Mouse (Mus musculus) liver, embryonic 14.5 days (tissue): ENCODE data around the gene A830031A19Rik. TPM values are rescaled to one million over a fixed set of nuclear protein-coding genes. Genes with fewer than 3 reads are reported as not detected.

Source experiments
- ATAC-seq: fragments of 200-750 bp; cut with Nextera tagmentation; 2 replicates; pipeline ENCODE4 v1.8.0; 2017; ENCODE audit warnings: moderate number of reproducible peaks, mild to moderate bottlenecking, moderate library complexity; ENCODE audit not compliant: insufficient read depth
- DNase-seq, 3 experiments: peaks; one replicate each; pipeline ENCODE4 v3.0.0-alpha.2; 2012 to 2013; ENCODE audit warnings: low read depth in 3 of 3, low spot score in 3 of 3
- H3K27ac ChIP-seq: fragments of 300-500 bp; sonication (generic); 2 replicates; pipeline ENCODE4 v1.5.1; 2014; ENCODE audit warnings: moderate library complexity, mild to moderate bottlenecking, control low read depth, inconsistent platforms
- H3K27me3 ChIP-seq: fragments of 300-500 bp; sonication (generic); 2 replicates; pipeline ENCODE4 v1.6.1; 2014; ENCODE audit warnings: mild to moderate bottlenecking, low read length, moderate library complexity; ENCODE audit not compliant: control insufficient read depth, insufficient read depth
- H3K36me3 ChIP-seq: fragments of 300-500 bp; sonication (generic); replicated peaks from 2 replicates; pipeline ENCODE4 v1.6.1; 2014; ENCODE audit warnings: low read depth; ENCODE audit not compliant: control insufficient read depth, insufficient read depth
- H3K4me1 ChIP-seq, 2 experiments: fragments of 200-500 bp in 1 of 2; fragments of 300-500 bp in 1 of 2; sonication (generic) in 1 of 2; replicated peaks; 2 replicates each; pipeline ENCODE4 v1.6.1; 2012 to 2014; ENCODE audit warnings: antibody characterized with exemption in 1 of 2, inconsistent platforms in 1 of 2, low read length in 1 of 2; ENCODE audit not compliant: control insufficient read depth in 2 of 2, insufficient read depth in 2 of 2
- H3K4me2 ChIP-seq: fragments of 300-500 bp; sonication (generic); 2 replicates; pipeline ENCODE4 v1.6.1; 2014; ENCODE audit warnings: low read depth, mild to moderate bottlenecking, control low read depth, moderate library complexity
- H3K4me3 ChIP-seq, 2 experiments: fragments of 200-500 bp in 1 of 2; fragments of 300-500 bp in 1 of 2; sonication (generic) in 1 of 2; 2 replicates each; pipeline ENCODE4 v1.5.1; 2012 to 2014; ENCODE audit warnings: low read depth in 2 of 2, low read length in 2 of 2, mild to moderate bottlenecking in 2 of 2, control low read depth in 1 of 2, inconsistent platforms in 1 of 2, moderate library complexity in 1 of 2; ENCODE audit not compliant: insufficient read depth in 1 of 2
- H3K9ac ChIP-seq: fragments of 300-500 bp; sonication (generic); replicated peaks from 2 replicates; pipeline ENCODE4 v1.6.1; 2014; ENCODE audit warnings: mild to moderate bottlenecking, control low read depth, moderate library complexity
- H3K9me3 ChIP-seq: fragments of 300-500 bp; sonication (generic); 2 replicates; pipeline ENCODE4 v1.6.1; 2016; ENCODE audit warnings: low read length, mixed read lengths; ENCODE audit not compliant: control insufficient read depth
- CTCF ChIP-seq: IDR thresholded peaks from 2 replicates; pipeline ENCODE4 v1.5.1; 2016; ENCODE audit warnings: antibody characterized with exemption, low read depth, control low read depth
- EP300 ChIP-seq: IDR thresholded peaks from 2 replicates; pipeline ENCODE4 v1.6.1; 2016; ENCODE audit warnings: antibody characterized with exemption, low read depth
- WGBS: fragments of 180-500 bp; shearing (Covaris S2); extraction: QIAGEN DNeasy Blood & Tissue Kit; methylation state at CpG from one replicate; pipeline ENCODE4 v1.1.7; 2014; ENCODE audit not compliant: insufficient replicate concordance; 5-methylcytosine and 5-hydroxymethylcytosine counted together
- polyA plus RNA-seq, 2 experiments: library from polyadenylated mRNA; depleted of rRNA in 1 of 2; stranded (reverse) in 1 of 2; unstranded in 1 of 2; fragments of >200 nt; fragmentation: Nextera tagmentation in 1 of 2; extraction: Ambion mirVana in 1 of 2; gene quantifications; 2 replicates each; pipeline versions ENCODE4 v1.2.1 to v1.2.3; 2012 to 2014

A830031A19Rik gene
- polyA plus RNA-seq, 2 experiments = not detected

GRCm38 (mm10) chr11:24097026-24097425 is 22.2 kb upstream of the A830031A19Rik start:
- H3K9ac ChIP-seq = no peak overlapping the region
- WGBS = 76% methylated on average over 6 of the region's 6 CpGs
- H3K9me3 ChIP-seq = no peaks in the 10 kb centered on the region
- peaks cover 13% of the 10 kb centered on the region for H3K36me3 ChIP-seq
- H3K27ac ChIP-seq = no peak overlapping the region
- no peak for ATAC-seq
- H3K4me3 ChIP-seq = no peak overlapping the region
- DNase-seq = no peak
- no peak for TF ChIP-seq EP300
- no peak overlapping the region for H3K4me2 ChIP-seq
- no peaks in the 10 kb centered on the region for H3K27me3 ChIP-seq
- H3K4me1 ChIP-seq = peaks cover 49 to 55% of the 10 kb centered on the region in 2 experiments

- WGBS = 64% methylated on average over 6 of the region's 6 CpGs
- peaks cover 13% of the 10 kb centered on the region for H3K36me3 ChIP-seq
- H3K9me3 ChIP-seq = no peaks in the 10 kb centered on the region
- ATAC-seq (no peak), DNase-seq (no peak)
- TF ChIP-seq CTCF (no peak), EP300 (no peak)
- no peaks in the 10 kb centered on the region for H3K27me3 ChIP-seq
- no peak overlapping the region for H3K9ac ChIP-seq
- no peak overlapping the region for H3K27ac ChIP-seq
- no peak overlapping the region for H3K4me2 ChIP-seq
- peaks cover 44 to 53% of the 10 kb centered on the region in 2 experiments for H3K4me1 ChIP-seq
- no peak overlapping the region for H3K4me3 ChIP-seq
Measured at GRCm38 (mm10) chr11:24096483-24096882, 21.6 kb upstream of the A830031A19Rik start.

- Histone ChIP-seq H3K4me1 (peaks cover 37 to 48% of the 10 kb centered on the region in 2 experiments), H3K4me3 (no peak overlapping the region), H3K27me3 (no peaks in the 10 kb centered on the region), H3K9ac (no peak overlapping the region), H3K9me3 (no peaks in the 10 kb centered on the region), H3K4me2 (no peak overlapping the region), H3K27ac (no peak overlapping the region), H3K36me3 (peaks cover 13% of the 10 kb centered on the region)
- TF ChIP-seq CTCF (no peak), EP300 (no peak)
- no peak for DNase-seq
- no peak for ATAC-seq
- 75% methylated on average over 7 of the region's 7 CpGs for WGBS
Measured at GRCm38 (mm10) chr11:24095656-24096353, 21.0 kb upstream of the A830031A19Rik start.

GRCm38 (mm10) chr11:24095236-24095635 is 20.4 kb upstream of the A830031A19Rik start:
- H3K4me2 ChIP-seq = no peak overlapping the region
- DNase-seq (no peak), ATAC-seq (no peak)
- H3K4me1 ChIP-seq = peaks cover 31 to 42% of the 10 kb centered on the region in 2 experiments
- peaks cover 15% of the 10 kb centered on the region for H3K36me3 ChIP-seq
- no peaks in the 10 kb centered on the region for H3K9me3 ChIP-seq
- no peak overlapping the region for H3K9ac ChIP-seq
- no peak overlapping the region for H3K27ac ChIP-seq
- TF ChIP-seq CTCF (no peak), EP300 (no peak)
- whole genome bisulfite sequencing = 37% methylated on average over 9 of the region's 9 CpGs
- H3K4me3 ChIP-seq = no peak overlapping the region
- H3K27me3 ChIP-seq = no peaks in the 10 kb centered on the region

GRCm38 (mm10) chr11:24094086-24094487 is 19.2 kb upstream of the A830031A19Rik start:
- no peaks in the 10 kb centered on the region for H3K9me3 ChIP-seq
- peaks cover 24% of the 10 kb centered on the region for H3K36me3 ChIP-seq
- no peak overlapping the region for H3K4me2 ChIP-seq
- H3K9ac ChIP-seq = no peak overlapping the region; the same call in 1 of the 2 replicates
- peak; percentile 53; the same call in 1 of the 2 replicates for ATAC-seq
- no peak for DNase-seq
- no peaks in the 10 kb centered on the region for H3K27me3 ChIP-seq
- WGBS = 31% methylated on average over 5 of the region's 5 CpGs
- H3K4me3 ChIP-seq = no peak overlapping the region
- TF ChIP-seq CTCF (peak; percentile 47), EP300 (no peak)
- no peak overlapping the region; the same call in 1 of the 2 replicates for H3K27ac ChIP-seq
- H3K4me1 ChIP-seq = peaks cover 23 to 35% of the 10 kb centered on the region in 2 experiments
